Mouse (Mus musculus) heart, postnatal 0 days (tissue): ENCODE measurements at regions not wholly inside any gene's neighbourhood (a gene's known extent, or its start where the extent isn't known, plus 50 kb on each side); places are given as distances from the start of the nearest gene placed in this dataset.
A peak's percentile ranks its signal among the peaks of the same experiment; 100 is the strongest.

ENCODE experiments used
- ATAC-seq: fragments of 200-750 bp; cut with Nextera tagmentation; 2 replicates; pipeline ENCODE4 v1.8.0; 2017; ENCODE audit warnings: low read depth, moderate number of reproducible peaks, moderate library complexity; ENCODE audit not compliant: insufficient read depth
- DNase-seq: peaks from one replicate; pipeline ENCODE4 v3.0.0-alpha.2; 2016; ENCODE audit warnings: low spot score
- H3K27ac ChIP-seq: fragments of 300-500 bp; sonication (generic); 2 replicates; pipeline ENCODE4 v1.5.1; 2014; ENCODE audit warnings: low read depth, mild to moderate bottlenecking
- H3K27me3 ChIP-seq: fragments of 300-500 bp; sonication (generic); 2 replicates; pipeline ENCODE4 v1.6.1; 2014; ENCODE audit warnings: low read length, mixed read lengths; ENCODE audit not compliant: control insufficient read depth, insufficient read depth
- H3K36me3 ChIP-seq: fragments of 300-500 bp; sonication (generic); replicated peaks from 2 replicates; pipeline ENCODE4 v1.6.1; 2014; ENCODE audit warnings: low read length, mixed read lengths; ENCODE audit not compliant: control insufficient read depth, insufficient read depth
- H3K4me1 ChIP-seq: fragments of 300-500 bp; sonication (generic); 2 replicates; pipeline ENCODE4 v1.6.1; 2014; ENCODE audit warnings: antibody characterized with exemption; ENCODE audit not compliant: control insufficient read depth, insufficient read depth
- H3K4me2 ChIP-seq: fragments of 300-500 bp; sonication (generic); 2 replicates; pipeline ENCODE4 v1.6.1; 2014; ENCODE audit warnings: low read depth, mild to moderate bottlenecking, low read length, moderate library complexity
- H3K4me3 ChIP-seq: fragments of 300-500 bp; sonication (generic); 2 replicates; pipeline ENCODE4 v1.5.1; 2014; ENCODE audit warnings: low read depth, low read length
- H3K9ac ChIP-seq: fragments of 300-500 bp; sonication (generic); replicated peaks from 2 replicates; pipeline ENCODE4 v1.6.1; 2014; ENCODE audit warnings: low read depth, low read length, mixed read lengths
- H3K9me3 ChIP-seq: fragments of 300-500 bp; sonication (generic); replicated peaks from 2 replicates; pipeline ENCODE4 v1.6.1; 2016; ENCODE audit warnings: low read length; ENCODE audit not compliant: control insufficient read depth
- CTCF ChIP-seq: IDR thresholded peaks from 2 replicates; pipeline ENCODE4 v1.5.1; 2016; ENCODE audit warnings: antibody characterized with exemption, control low read depth, low read depth
- EP300 ChIP-seq: IDR thresholded peaks from 2 replicates; pipeline ENCODE4 v1.6.1; 2016; ENCODE audit warnings: antibody characterized with exemption, low read depth
- WGBS: fragments of 180-500 bp; shearing (Covaris S2); extraction: QIAGEN DNeasy Blood & Tissue Kit; methylation state at CpG from one replicate; pipeline ENCODE4 v1.1.7; 2014; 5-methylcytosine and 5-hydroxymethylcytosine counted together

DNA sequence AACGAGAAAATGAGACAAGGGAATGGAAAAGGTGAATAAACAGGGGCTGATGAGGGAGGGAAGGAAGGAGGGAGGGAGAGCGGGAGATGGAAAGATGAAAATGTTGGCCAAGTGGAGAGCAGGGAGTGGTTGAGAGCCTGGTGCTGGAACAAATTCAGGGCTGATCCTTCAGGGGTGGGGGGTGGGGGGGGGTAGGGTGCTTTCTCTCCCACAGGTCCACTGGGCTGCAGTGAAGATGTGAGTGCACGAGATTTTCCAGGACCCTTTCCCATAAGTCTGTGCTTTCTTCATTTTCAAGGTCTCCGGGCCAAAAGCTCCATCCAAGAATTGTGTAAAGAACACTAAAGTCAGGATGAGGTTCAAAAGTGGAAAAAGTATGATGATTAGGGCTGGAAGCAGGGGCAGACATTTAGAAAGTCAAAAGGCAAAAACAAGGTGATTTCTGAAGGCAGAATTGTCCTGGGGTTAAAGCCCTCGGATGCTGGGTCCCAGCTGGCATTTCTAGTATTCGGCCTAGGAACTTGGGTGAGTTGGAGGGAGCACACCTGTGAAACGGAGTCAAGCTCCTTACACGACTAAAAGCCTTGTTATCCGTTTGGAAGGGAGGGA, 74.5 kb upstream of the Boc start:
- H3K4me2 ChIP-seq = peak overlapping the region; percentile 41
- peak overlapping the region; percentile 61 for H3K27ac ChIP-seq
- no peaks in the 10 kb centered on the region for H3K36me3 ChIP-seq
- ATAC-seq (no peak), DNase-seq (no peak)
- peaks cover 10% of the 10 kb centered on the region; the same call in 1 of the 2 replicates for H3K4me1 ChIP-seq
- no peak overlapping the region for H3K9ac ChIP-seq
- WGBS = 46% methylated on average over 9 of the region's 9 CpGs
- H3K4me3 ChIP-seq = no peak overlapping the region
- H3K27me3 ChIP-seq = no peaks in the 10 kb centered on the region
- no peaks in the 10 kb centered on the region for H3K9me3 ChIP-seq
- no peak for TF ChIP-seq CTCF
- TF ChIP-seq EP300 = no peak

DNA sequence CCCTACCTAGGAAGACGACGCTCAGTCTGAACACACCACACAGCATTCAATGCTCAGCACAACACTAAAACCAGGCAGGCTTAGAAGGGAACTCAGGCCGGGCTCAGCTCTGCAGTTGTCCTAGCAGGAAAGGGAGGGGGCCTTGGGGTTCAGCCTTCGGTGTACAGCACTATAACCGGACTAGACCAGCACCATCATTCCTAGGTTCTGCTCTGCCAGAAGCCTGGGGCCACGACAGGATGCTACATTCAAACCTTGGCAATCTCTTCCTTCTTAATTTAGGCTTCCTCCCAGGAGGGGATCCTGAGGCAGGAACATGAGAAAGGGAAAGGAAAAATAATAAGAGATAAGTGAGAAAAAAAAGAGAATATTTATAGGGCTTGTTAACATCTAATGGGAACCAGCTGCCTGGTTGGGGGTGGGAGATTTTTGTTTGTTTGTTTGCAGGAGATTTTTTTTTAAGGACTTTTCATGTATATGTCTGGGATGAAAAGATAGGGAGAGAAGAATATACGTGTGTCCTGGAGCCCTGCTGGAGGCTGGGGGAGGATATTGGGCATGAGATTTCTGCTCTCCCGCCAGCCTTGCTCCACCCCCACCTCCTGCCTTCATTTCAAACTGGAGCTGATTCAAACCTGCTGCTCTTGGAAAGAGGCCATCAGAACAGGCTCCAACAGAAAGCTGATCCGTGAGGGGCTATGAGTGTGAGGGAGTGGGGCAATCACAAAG, 73.8 kb upstream of the Boc start:
- no peak overlapping the region for H3K4me3 ChIP-seq
- DNase-seq = peak; percentile 59
- peak overlapping the region; percentile 61 for H3K27ac ChIP-seq
- no peaks in the 10 kb centered on the region for H3K9me3 ChIP-seq
- no peaks in the 10 kb centered on the region for H3K27me3 ChIP-seq
- TF ChIP-seq EP300 (peak; percentile 60; the same call in 1 of the 2 replicates), CTCF (no peak)
- ATAC-seq = peak; percentile 73
- WGBS = 22% methylated on average over 9 of the region's 9 CpGs
- H3K4me2 ChIP-seq = peak overlapping the region; percentile 41
- peaks cover 10% of the 10 kb centered on the region; the same call in 1 of the 2 replicates for H3K4me1 ChIP-seq
- H3K36me3 ChIP-seq = no peaks in the 10 kb centered on the region
- no peak overlapping the region for H3K9ac ChIP-seq

DNA sequence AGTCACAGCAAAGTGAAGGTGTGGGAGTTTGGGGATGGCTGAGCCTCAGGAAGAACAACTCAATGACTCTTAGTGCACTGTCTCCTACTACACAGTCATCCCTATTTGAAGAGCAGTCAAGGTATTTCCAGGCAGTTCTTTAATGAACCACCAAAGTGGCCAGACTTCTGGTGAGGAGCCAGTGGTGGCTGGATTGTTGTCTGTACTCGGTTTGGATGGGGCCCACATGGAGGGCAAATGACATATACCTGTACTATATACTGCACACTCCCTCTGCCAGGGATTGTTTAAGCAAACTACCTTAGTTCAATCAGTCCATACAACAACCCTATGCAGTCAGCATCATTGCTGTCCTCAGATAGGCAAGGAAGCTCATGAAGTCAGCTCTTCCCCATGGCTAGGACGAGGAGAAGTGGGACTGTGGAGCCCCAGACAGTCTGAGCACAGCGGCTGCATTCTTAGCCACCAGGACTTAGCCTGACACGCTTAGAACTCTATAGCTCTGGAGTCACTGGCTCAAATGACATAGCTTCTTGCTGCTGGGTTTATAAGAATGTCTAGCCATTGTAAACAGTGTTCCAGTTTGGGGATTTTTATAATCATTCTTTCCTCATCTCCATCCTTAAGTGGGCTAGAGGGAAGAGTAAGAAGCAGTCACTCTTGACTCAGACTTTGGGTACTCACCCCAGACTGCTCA, 72.8 kb upstream of the Boc start:
- H3K4me3 ChIP-seq = no peak overlapping the region
- H3K4me2 ChIP-seq = no peak overlapping the region
- peaks cover 10% of the 10 kb centered on the region; the same call in 1 of the 2 replicates for H3K4me1 ChIP-seq
- ATAC-seq = no peak
- H3K27ac ChIP-seq = peak overlapping the region; percentile 61; the same call in 1 of the 2 replicates
- H3K9me3 ChIP-seq = no peaks in the 10 kb centered on the region
- H3K27me3 ChIP-seq = no peaks in the 10 kb centered on the region
- 68% methylated on average over 4 of the region's 4 CpGs for WGBS
- DNase-seq = no peak
- H3K36me3 ChIP-seq = no peaks in the 10 kb centered on the region
- TF ChIP-seq CTCF (no peak), EP300 (no peak)
- H3K9ac ChIP-seq = no peak overlapping the region

DNA sequence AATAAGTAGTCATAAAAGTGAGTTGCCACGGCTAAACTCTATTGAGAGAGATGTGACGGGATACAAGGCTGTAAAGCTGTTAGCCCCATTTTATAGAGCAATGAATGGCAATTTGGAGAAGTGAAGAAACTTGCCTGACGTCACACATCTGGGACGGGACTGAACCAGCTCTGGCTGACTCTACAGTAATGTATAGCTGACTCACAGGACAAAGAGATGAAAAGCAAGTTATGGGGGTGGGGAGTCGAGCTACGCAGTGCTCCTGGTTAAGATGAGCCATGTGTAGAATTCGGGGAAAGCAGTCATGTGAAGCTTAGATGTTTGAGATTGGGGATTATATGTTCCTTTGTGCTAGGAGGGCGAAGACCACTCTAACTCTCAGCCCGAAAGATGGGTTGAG, 72.2 kb upstream of the Boc start:
- no peak overlapping the region for H3K9ac ChIP-seq
- no peak overlapping the region for H3K4me2 ChIP-seq
- ATAC-seq = no peak
- H3K27ac ChIP-seq = no peak overlapping the region
- H3K27me3 ChIP-seq = no peaks in the 10 kb centered on the region
- peaks cover 10% of the 10 kb centered on the region; the same call in 1 of the 2 replicates for H3K4me1 ChIP-seq
- no peak for TF ChIP-seq CTCF
- TF ChIP-seq EP300 = no peak
- H3K36me3 ChIP-seq = no peaks in the 10 kb centered on the region
- DNase-seq = no peak
- 76% methylated on average over 9 of the region's 9 CpGs for WGBS
- H3K9me3 ChIP-seq = no peaks in the 10 kb centered on the region
- H3K4me3 ChIP-seq = no peak overlapping the region

DNA sequence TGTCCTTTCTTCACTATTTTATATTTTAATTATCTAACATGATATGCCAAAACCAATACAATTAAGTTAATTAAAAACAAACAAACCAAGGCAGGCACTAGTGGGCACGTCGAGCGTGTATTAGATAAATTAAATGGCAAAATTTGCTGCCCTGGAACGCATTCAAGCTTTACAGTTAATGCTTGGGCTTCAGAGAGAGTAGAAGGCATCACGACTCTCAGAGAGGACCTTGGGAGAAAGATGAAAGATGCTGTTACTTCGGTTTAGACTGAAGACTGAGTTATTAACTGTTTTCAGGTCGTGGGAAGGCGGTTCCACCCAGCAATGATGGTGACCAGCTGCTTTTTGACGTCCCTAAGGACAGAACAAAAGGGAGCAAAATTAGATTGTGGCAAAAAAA, 71.7 kb upstream of the Boc start:
- Histone ChIP-seq H3K4me2 (no peak overlapping the region), H3K27me3 (no peaks in the 10 kb centered on the region), H3K27ac (no peak overlapping the region), H3K9me3 (no peaks in the 10 kb centered on the region), H3K4me3 (no peak overlapping the region), H3K9ac (no peak overlapping the region), H3K36me3 (no peaks in the 10 kb centered on the region), H3K4me1 (peaks cover 10% of the 10 kb centered on the region; the same call in 1 of the 2 replicates)
- no peak for TF ChIP-seq CTCF
- no peak for TF ChIP-seq EP300
- ATAC-seq (no peak), DNase-seq (no peak)
- 70% methylated on average over 9 of the region's 9 CpGs for WGBS
